Mouse (Mus musculus) MN1 (cell line): ENCODE measurements around the gene Plcxd3.
"Not testable (repeated sequence)": the region's sequence is repeated elsewhere in the genome, so short reads cannot be mapped to it uniquely, and the experiment has no call there.

Source experiments
- DNase-seq: peaks from one replicate; pipeline ENCODE4 v3.0.0-alpha.2; 2016; ENCODE audit warnings: low spot score

The Plcxd3 gene

GRCm38 (mm10) chr15:4559121-4559520 is 183.8 kb downstream of the Plcxd3 start:
- DNase-seq, result no peak

- no peak for DNase-seq
Observed at GRCm38 (mm10) chr15:4561431-4561970, 186.2 kb downstream of the Plcxd3 start.

GRCm38 (mm10) chr15:4595521-4595920 is 220.2 kb downstream of the Plcxd3 start:
- DNase-seq, result not testable (repeated sequence)

- not testable (repeated sequence) for DNase-seq
Observed at GRCm38 (mm10) chr15:4598661-4599060, 223.4 kb downstream of the Plcxd3 start.

GRCm38 (mm10) chr15:4599331-4599730 is 224.0 kb downstream of the Plcxd3 start:
- not testable (repeated sequence) for DNase-seq

- DNase-seq, result peak; percentile 29
Observed at GRCm38 (mm10) chr15:4605630-4606029, 230.3 kb downstream of the Plcxd3 start.
